In the genomic region with DNA sequence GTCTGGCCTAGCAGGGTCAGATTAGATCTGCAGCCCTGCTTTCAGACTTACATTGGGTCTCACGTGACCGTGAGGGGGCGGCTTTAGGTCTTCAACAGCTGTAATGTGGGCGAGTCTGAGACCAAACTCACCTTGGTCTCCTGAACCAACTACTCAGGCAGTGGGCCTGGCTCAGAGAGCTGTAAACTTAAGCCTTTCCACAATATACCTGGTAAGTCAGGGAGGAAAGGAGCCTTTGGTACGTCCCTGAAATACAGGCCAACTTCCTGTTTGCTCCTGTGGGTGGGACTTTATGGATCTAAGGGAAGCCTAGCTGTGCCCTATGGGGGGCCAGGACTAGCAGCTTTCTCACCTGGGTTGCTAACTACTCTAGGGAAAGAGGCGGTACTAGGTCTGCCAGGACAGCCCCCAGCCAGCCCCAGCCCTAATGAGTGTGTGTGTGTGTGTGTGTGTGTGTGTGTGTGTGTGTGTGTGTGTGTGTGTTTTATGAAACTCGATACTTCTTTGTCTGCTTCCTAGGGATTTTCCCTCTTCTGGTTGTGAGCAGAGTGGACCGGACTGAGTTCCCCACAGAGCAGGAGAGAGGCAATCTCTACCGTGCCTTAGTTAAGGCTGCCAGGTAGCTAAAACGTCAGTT, we compare ENCODE assay signal across 8 mouse cellular contexts. TPM values are rescaled to one million over a fixed set of nuclear protein-coding genes. Genes with fewer than 3 reads are reported as not detected.
DNase-seq lines count a peak whose midpoint lies in the region; ATAC-seq and TF ChIP-seq lines count a peak whose summit lies in the region.

A gene (plus strand): TSS at position 80 of the 637 bp plus-strand sequence.

- peak within 1 kb of the TSS; percentile 48 for H3K9ac ChIP-seq in intestine, postnatal 0 days (ENCODE audit: low read depth, low read length)
- peak within 1 kb of the TSS; percentile 70 for H3K9ac ChIP-seq in liver, embryonic 12.5 days

- H3K27me3 ChIP-seq in intestine, postnatal 0 days (replicated peaks; ENCODE audit: control insufficient read depth, insufficient read depth, low read length) = no peaks in the 10 kb centered on the region
- H3K27me3 ChIP-seq in liver, embryonic 12.5 days (replicated peaks) = peaks cover 3% of the 10 kb centered on the region; the same call in 1 of the 2 replicates

- peak; percentile 77 for ATAC-seq in intestine, postnatal 0 days
- peak; percentile 11 for ATAC-seq in liver, embryonic 12.5 days

- peak within 1 kb of the TSS; percentile 59 for H3K4me3 ChIP-seq in layer of hippocampus, adult 2 months
- H3K4me3 ChIP-seq in bone marrow, adult 2 months (replicated peaks; ENCODE audit: control insufficient read depth, low read depth, low read length) = peak within 1 kb of the TSS; percentile 61
- H3K4me3 ChIP-seq in intestine, postnatal 0 days (ENCODE audit: low read depth, low read length) = peak within 1 kb of the TSS; percentile 66
- H3K4me3 ChIP-seq in liver, embryonic 12.5 days = peak within 1 kb of the TSS; percentile 66
- peak within 1 kb of the TSS; percentile 48 for H3K4me3 ChIP-seq in olfactory bulb, adult 2 months (ENCODE audit: insufficient read depth, low read depth, low read length)

- TF ChIP-seq CTCF in layer of hippocampus, adult 2 months (conservative IDR thresholded peaks at IDR 0.05) = no peak
- no peak for TF ChIP-seq CTCF in bone marrow, adult 2 months (IDR thresholded peaks at IDR 0.05; ENCODE audit: control insufficient read depth, insufficient read depth, low read length)
- TF ChIP-seq CTCF in intestine, postnatal 0 days (IDR thresholded peaks at IDR 0.05; ENCODE audit: low read depth) = no peak
- no peak for TF ChIP-seq CTCF in olfactory bulb, adult 2 months (IDR thresholded peaks at IDR 0.05; ENCODE audit: insufficient read depth, low read depth, low read length)

- H3K4me2 ChIP-seq in intestine, postnatal 0 days (replicated peaks; ENCODE audit: low read depth) = peak within 1 kb of the TSS; percentile 89
- peak within 1 kb of the TSS; percentile 93 for H3K4me2 ChIP-seq in liver, embryonic 12.5 days

- peak within 1 kb of the TSS; percentile 83 for H3K27ac ChIP-seq in layer of hippocampus, adult 2 months
- H3K27ac ChIP-seq in bone marrow, adult 2 months (ENCODE audit: control insufficient read depth, insufficient read depth, low read depth, low read length, poor library complexity) = no peak within 1 kb of the TSS
- peak within 1 kb of the TSS; percentile 92 for H3K27ac ChIP-seq in intestine, postnatal 0 days (ENCODE audit: low read depth, low read length)
- H3K27ac ChIP-seq in liver, embryonic 12.5 days = peak within 1 kb of the TSS; percentile 79
- peak within 1 kb of the TSS; percentile 90 for H3K27ac ChIP-seq in olfactory bulb, adult 2 months (ENCODE audit: insufficient read depth, low read depth, low read length)

- H3K4me1 ChIP-seq in bone marrow, adult 2 months (ENCODE audit: control insufficient read depth, insufficient read depth, low read length) = peaks cover 2% of the 10 kb centered on the region
- H3K4me1 ChIP-seq in intestine, postnatal 0 days (replicated peaks; ENCODE audit: control insufficient read depth, insufficient read depth, low read length) = peaks cover 5% of the 10 kb centered on the region; the same call in 1 of the 2 replicates
- peaks cover 64% of the 10 kb centered on the region for H3K4me1 ChIP-seq in liver, embryonic 12.5 days
- H3K4me1 ChIP-seq in olfactory bulb, adult 2 months (ENCODE audit: control insufficient read depth, insufficient read depth, low read length) = peaks cover 25% of the 10 kb centered on the region

- DNase-seq in layer of hippocampus, adult 2 months (ENCODE audit: low spot score in 2 of 2) = no peak
- no peak for DNase-seq in layer of hippocampus, adult 11-12 months (ENCODE audit: low spot score)
- DNase-seq in gastrocnemius, postnatal 4 days (ENCODE audit: low spot score in 2 of 2) = no peak
- DNase-seq in cerebellum, adult 11 months = no peak

- H3K9me3 ChIP-seq in intestine, postnatal 0 days (ENCODE audit: control insufficient read depth) = no peaks in the 10 kb centered on the region
- H3K9me3 ChIP-seq in liver, embryonic 12.5 days (replicated peaks) = no peaks in the 10 kb centered on the region

- 8% methylated on average over 10 of the region's 10 CpGs for WGBS in bone marrow, adult 2 months
- WGBS in intestine, postnatal 0 days = 7% methylated on average over 10 of the region's 10 CpGs
- 8% methylated on average over 10 of the region's 10 CpGs for WGBS in liver, embryonic 12.5 days (ENCODE audit: insufficient replicate concordance)
- 33% methylated on average over 10 of the region's 10 CpGs for WGBS in olfactory bulb, adult 2 months

- no peak for TF ChIP-seq POLR2A in bone marrow, adult 2 months (IDR thresholded peaks at IDR 0.05; ENCODE audit: borderline replicate concordance, control insufficient read depth, low read depth, low read length)
- TF ChIP-seq POLR2A in olfactory bulb, adult 2 months (IDR thresholded peaks at IDR 0.05; ENCODE audit: insufficient read depth, low read depth, low read length) = no peak

- H3K36me3 ChIP-seq in intestine, postnatal 0 days (ENCODE audit: control insufficient read depth, insufficient read depth) = peaks cover 28% of the 10 kb centered on the region
- H3K36me3 ChIP-seq in liver, embryonic 12.5 days = peaks cover 31% of the 10 kb centered on the region

RNA-seq across cellular contexts. Expression of the gene that starts here (rescaled TPM):
- 10 to 100 TPM; 28.5 to 30.1 TPM for total RNA-seq in layer of hippocampus, adult 2 months (2021)
- polyA plus RNA-seq in bone marrow, adult 2 months (2011; ENCODE audit: insufficient read depth, insufficient read length, low replicate concordance, missing spikeins) = 3.1 and 11.2 TPM in 2 replicates
- 10 to 100 TPM; 58.5 to 59.4 TPM for total RNA-seq in gastrocnemius, postnatal 4 days (2021)
- polyA plus RNA-seq in intestine, postnatal 0 days (2015; fragmentation: Nextera tagmentation; extraction: Ambion mirVana) = 26.0 and 26.2 TPM in 2 replicates
- 18.3 and 19.6 TPM in 2 replicates for polyA plus RNA-seq in liver, embryonic 12.5 days (2016; fragmentation: Nextera tagmentation; extraction: Ambion mirVana)
- polyA plus RNA-seq in olfactory bulb, adult 2 months (2012; ENCODE audit: insufficient read depth, insufficient read length, low replicate concordance, missing spikeins) = not detected in 2 replicates
